Mouse (Mus musculus) kidney, adult 8-10 months (tissue): ENCODE measurements at regions not wholly inside any gene's neighbourhood (a gene's known extent, or its start where the extent isn't known, plus 50 kb on each side); places are given as distances from the start of the nearest gene placed in this dataset.

Source experiments
- DNase-seq, 2 experiments: peaks; one replicate each; pipeline ENCODE4 v3.0.0; 2022

DNA sequence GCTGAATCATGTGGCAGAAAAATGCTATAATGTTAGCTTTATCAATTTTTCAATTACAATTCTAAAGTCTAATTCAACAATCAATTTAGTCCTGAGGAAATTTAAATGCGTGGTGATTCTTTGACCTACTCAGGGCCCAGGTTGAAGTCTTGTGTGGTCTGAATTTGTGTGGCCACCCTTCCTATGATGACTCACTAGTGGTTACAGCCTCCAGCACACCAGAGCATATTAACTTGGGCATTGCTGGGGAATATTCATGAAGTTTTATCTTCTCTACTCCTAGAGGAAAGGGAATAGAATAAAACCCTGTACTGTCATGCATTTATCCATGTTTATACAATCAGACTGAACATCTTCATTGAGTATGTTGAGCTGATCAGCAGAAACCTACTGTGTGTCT lies 665.2 kb downstream of the Inhba start:
- DNase-seq, result no peak

DNA sequence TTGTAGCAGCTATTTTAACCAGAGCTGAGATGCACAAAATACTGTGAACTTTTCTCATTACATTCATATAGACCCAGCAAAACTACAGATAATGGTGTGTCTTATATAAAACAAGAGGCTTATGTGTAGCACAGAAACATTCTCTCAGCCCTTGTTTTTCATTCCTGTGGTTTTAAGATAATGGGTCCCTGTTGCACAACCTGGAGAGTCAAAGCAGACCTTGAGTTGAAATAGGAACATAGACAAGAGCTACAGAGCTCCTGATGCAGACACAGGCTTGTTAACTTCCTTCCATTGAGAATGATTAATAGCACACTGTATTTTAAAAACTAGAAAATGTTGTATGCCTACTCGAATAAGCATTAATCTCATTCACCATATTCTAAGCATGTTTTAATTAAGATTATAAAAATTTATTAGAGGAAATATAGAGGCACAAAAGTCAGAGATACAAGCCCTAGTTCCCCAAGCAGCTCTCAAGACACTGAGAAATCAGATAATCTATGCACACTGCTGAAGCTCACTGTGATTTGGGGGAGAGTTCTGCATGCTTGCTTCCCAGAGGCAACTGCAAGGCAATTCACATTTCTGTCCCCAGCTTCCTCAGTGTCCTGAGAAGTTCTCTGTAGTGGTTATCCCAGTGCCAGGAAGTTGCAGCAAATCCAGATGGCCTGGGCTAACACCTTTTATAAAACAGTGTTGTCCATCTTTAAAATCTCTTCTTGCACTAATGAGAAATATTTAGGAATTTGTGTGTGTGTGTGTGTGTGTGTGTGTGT lies 666.8 kb downstream of the Inhba start:
- no peak for DNase-seq

DNA sequence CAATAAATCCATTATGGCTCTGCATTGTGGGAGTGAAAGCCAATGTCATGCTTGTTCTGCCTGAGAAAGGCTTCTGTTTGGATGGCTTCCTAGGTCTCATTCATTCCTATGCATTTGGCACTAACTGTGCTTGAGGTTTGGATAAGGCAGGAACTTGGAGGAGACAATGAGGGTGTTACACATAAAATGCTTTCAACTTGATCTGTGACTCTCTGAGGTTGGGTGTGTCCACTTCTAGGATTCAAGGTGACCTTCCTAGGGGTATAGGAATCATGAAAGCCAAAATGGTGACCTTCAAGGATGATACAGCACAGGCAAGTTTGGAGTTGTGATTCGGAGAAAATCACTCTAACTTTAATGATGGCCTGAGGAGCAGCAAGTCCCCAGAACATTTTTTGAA lies 682.5 kb downstream of the Inhba start:
- DNase-seq, result no peak

DNA sequence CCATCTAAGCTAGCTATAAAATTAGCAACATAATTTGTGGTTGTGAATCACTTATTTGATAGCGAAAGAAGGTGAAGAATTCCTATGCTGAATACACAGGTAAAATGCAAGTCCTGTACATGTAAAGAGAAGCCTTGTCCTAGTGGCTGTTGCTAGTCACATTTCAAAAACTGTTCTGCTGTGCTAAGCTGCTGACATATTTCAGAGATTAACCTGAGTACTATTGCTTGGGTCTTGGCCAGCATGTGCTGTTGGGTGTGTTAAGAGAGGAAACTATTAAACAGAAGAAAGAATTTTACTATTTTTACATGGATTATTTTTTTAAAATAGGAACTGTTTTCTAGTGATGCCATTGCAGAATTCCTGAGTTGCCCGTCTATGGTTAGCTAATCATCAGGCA lies 689.3 kb downstream of the Inhba start:
- no peak for DNase-seq

DNA sequence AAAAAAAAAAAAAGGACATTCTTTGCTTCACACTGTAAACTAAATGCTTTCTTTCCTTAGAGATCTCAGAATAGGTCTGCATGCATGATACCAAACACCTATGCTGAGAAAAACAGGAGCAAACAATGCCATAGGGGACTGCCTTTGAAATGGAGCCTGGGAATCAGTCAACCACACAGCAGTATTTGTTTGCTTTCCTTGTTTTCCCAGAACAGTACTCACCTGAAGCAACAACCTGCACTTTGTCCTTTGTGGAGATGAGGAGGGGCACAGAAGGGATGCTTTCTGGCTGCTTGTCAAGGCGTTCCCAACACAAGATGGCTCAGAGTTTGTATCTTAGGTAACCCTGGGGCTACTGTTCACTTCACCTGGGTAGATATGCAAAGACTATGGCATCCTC lies 690.5 kb downstream of the Inhba start:
- no peak for DNase-seq

DNA sequence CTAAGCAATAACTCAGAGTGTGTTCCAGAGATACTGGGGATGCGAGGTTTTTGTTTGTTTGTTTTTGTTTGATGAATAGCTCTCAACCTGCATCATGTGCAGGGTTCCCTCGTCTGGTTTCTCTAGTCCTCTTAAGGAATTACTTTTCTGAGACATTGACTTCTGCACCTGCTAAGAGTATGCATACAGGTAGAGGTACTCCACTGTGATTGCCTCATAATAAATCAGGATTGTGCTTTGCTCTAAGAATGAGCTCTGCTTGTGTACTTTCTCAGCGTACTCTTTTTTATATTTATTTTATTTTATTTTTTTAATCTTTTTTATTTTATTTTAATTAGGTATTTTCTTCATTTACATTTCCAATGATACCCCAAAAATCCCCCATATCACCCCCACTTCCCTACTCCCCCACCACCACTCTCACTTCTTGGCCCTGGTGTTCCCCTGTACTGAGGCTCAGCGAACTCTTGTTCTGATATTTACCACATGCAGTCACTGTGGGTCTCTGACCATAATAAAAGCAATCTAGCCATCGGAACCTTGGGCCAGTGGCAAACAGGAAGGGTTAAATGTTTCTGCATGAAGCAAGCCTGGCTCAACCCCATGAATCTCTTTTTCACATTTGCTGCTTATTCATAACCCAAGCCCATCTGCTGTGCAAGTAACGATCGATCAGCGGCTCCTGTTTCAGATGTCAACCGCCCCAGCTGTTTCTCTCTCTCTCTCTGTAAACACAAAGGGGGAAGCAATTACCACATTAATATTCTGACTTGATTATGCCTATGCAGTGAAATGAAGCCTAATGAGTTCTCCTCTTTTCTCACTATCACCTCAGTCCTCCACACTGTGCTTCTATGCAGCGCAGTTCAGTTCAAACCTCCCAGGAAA lies 693.8 kb downstream of the Inhba start:
- no peak for DNase-seq

DNA sequence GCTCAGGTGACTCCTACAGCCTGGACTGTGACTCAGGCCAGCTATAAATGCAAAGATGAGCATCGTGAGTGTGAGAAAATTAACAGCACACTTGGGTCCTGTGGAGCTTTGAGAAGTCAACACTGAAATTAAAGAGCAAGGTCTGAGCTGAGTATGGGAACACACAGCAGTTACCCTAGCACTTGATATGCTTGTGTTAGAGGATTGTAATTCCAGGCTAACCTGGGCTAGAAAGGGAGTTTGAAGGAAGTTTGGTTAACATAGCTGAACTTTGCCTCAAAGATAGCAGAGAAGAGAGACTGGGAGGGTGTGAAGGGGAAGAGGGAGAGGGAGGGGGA lies 694.4 kb downstream of the Inhba start:
- DNase-seq, result no peak

DNA sequence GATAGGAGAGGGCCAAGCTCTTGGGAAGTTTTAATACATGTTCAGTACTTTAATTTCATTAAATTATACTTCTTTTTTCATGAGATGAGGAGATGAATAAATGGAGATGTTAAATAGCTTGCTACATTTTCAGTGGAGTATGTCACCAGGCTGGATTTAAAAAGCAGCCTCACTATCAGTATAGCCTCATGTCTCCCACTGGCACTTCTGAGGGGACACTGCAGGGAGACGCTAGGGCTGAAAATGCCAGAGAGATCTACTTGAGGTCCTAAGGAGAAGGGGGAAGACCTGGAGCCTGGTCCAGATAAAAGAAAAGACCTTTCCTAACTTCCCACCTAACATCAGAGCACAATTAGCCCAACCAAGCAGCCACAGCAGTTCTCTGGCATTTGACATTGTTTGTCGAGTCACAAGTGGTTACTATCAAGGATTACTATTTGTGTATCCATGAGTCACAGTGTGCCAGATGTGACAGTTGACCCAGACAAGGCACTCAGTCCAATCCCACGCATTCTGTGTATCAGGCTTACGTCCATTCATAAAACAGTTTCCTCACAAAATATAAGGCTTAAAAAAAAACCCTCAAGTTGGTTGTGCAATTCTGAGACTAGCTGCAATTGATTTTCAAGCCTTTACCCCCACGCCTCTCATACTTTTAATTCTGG lies 703.8 kb downstream of the Inhba start:
- no peak for DNase-seq

DNA sequence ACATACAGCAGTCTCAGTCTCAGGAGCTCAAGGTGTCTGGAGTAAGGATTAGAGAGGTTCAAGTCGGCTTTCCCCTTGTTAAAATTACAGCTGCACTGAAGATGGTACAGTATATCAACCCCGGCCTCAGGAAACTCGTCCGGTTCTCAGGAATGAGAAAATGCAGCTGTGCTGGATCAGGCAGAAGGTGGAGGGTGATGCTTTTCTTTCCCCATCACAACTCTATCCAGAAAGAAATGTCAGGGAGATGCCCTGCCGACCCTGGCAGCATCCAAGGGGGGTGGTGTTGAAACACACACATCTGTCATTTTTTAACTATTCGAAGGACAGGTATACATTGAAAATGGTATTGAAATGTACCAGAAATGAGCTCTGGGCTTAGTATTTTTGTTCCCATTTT lies 704.7 kb downstream of the Inhba start:
- no peak for DNase-seq

DNA sequence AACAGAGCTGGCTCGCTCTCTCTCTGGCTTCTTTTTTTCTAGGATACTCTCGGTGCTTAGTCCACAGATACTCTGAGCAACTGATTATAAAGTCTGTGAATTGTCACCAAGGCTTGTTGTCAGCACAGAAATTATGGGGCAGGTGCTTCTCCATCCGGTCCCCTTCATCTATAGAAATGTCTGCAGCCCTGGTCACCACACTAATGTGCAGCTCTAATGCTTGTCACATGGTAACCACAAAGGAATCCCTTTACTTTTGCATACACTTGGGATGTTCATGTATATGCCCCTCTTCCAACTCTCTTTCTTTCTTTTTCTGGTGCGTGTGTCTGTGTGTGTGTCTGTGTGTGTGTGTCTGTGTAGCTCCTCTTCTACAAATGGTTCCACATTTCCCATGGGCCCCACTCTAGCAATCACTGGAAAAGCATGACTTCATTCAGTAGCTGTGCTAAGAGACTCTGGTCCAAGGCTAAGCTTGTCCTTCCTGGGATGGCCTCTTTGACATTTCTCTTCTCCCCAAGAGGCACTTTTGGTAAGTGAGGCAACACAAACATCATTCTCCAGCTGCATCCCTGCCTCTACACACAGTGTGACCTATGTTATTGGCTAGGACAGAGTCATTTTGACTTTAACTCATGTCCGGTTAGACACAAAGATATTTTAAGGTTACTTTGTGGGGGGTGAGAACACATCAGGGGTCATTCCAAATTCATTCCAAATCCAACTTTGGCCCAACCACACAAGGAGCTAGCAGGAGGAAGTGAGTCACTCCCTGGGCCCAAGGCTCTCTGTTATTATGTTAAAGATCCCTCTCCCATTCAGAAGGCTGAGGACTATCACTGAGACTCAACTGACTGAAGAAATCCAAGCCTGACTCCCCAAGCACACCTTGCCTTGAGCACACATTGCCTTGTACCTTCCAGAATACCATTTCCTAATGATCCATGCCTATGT lies 705.4 kb downstream of the Inhba start:
- DNase-seq, result no peak

DNA sequence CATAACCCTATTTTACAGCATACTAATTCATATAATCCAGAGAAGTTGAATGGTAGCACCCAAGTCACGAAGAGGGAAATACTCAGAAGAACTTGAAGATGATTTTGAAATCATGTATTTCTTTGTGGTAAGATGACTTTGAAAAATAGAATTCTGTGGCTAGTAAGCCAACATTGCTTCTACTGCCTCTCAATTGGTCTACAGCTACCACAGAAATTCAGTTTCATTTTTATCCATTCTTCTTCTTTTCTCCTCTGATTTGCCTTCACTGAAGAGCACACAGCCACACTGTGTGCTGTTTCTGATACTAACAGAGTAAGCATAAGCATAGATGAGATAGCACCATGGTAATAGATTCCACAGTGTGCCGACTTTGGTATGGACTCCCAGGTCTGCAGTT lies 708.4 kb downstream of the Inhba start:
- DNase-seq, result no peak

DNA sequence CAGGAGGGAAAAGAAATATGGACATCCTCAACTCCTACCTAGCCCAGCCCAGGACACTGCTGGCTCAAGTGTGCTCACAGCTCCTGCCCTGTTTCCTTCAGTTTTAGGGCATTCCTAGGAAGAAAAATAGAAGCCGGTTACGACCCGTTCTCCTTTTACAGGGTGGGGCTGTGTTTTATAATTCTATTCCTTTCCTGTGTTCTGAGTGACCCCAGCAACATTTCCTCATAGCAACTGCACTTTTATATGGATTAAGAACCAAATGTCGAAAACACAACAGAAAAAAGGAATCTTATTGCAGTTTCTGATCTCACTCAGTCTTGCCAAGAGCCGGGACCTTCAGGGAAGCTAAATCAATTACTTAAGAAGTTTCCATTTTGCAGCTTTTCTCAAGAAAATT lies 713.7 kb downstream of the Inhba start:
- DNase-seq, result no peak

DNA sequence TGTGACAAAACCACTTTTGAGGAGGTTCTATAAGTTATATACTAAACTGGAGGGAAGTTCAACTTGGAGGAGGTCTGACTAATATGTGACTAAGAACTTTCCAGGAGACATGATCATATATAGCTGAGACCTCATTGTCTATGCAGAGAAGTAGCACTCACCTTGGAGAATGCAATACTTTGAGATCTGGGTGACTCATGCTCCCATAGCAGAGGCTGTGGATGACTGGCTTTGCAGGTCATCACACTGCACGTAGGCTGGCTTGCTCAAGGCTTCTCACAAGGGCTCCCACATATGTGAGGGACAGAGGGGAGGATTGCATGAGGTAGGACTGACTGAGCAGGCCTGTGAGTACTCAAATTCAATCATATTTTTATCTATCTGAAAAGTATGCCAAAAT lies 726.7 kb downstream of the Inhba start:
- no peak for DNase-seq

DNA sequence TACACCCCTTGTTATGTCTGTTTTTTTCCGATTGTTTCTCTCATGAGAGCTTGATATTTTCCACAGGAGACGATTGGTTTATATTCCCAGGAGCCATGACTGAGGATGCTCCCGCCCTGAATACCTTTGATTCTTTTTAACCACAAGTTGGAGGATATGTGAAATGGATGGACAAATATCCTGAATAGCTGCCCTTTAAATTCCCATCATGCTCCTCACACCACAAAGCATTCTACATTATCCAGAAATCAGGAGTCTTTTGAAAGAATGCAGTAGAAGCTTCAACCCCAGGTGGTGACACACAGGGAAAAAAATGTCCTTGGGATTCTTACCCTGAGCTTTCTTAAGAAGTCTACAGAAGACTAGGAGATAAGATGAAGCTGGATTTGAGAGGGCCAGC lies 727.9 kb downstream of the Inhba start:
- no peak for DNase-seq

DNA sequence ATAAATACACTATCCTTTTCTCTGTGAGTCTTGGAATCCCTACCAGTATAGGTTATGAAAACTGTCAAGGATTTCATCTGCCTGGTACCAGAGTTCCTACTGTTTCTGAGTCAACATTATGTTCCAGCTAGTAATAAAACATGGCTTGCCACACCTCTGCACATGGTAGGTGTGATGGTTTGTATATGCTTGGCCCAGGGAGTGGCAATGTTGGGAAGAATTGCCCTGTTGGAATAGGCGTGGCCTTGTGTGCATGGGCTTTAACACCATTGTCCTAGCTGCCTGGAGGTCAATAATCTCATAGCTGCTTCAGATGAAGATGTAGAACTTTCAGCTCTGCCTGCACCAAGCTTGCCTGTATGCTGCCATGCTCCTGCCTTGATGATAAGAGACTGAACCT lies 732.6 kb downstream of the Inhba start:
- DNase-seq, result no peak

DNA sequence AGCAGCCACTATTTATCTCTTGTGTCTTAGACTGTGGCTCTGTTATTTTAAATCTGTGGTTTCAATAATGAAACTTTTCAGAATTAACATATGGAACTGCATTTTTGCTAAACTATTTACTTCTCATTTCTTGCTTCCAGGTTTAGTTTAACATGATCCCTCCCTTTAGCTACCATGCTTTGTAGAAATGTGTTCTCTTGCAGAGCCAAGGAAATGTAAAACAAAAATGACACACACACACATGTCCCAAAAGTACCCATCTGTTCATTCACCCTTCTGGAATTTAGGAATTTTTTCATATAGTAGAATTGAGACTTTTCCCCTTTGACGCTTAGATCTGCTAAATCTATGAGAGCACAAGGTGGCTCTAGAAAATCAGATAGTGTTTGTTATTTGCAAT lies 734.0 kb downstream of the Inhba start:
- no peak for DNase-seq

DNA sequence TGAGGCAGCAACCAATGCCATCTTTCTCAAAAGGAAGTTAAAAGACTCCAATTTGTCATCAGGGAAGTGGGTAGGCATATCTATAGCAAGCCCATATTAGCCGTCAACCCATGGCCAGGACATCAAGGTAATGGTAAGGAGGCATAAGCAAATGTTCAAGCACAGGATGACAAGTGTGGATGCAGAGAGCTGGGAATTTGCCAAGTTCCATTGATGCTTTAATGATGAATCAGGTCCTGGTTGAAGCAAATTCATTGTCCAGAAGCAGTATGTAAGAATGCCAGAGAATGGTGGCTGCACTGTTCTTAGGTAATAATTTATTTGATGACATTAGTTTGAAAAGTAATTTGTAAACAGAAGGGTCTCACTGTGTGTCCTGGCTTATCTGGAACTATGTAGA lies 734.8 kb downstream of the Inhba start:
- DNase-seq, result no peak

DNA sequence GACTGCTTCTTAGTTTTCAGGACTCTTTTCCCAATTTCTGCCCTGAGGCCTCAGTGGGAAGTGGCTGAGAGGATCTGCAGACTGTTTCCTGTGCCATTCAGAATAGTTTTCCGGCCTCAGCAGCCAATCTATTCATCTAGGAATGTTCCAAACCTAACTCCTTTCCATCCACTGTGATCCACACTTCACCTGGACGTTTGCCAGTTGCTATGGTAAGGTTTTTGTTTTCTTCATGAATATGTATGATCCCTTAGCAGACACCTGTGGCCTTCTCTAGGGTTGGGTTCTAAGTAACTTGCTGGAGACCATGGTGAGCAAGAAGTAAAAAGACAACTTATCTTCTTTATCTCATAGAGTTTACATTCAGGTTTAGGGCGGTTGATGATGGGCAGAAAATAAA lies 744.6 kb downstream of the Inhba start:
- DNase-seq, result no peak

DNA sequence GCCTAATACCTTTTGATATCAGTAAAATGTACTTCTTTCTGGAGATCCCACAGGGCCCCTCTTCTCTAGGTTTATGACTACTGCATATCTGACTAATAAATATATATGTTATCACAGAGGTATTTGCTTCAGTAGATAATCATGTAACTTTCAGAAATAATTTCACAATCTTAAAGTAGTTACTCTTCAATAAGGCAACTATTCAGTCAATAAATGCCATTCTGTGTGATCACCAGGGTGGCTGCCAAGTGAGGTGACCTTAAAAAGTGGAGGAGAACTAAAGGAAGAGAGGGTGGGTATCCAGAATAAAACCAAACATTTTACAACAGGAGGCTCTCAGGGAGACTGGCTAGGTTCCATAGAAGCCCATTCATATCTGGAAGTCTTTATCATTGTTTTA lies 748.4 kb downstream of the Inhba start:
- DNase-seq, result no peak

DNA sequence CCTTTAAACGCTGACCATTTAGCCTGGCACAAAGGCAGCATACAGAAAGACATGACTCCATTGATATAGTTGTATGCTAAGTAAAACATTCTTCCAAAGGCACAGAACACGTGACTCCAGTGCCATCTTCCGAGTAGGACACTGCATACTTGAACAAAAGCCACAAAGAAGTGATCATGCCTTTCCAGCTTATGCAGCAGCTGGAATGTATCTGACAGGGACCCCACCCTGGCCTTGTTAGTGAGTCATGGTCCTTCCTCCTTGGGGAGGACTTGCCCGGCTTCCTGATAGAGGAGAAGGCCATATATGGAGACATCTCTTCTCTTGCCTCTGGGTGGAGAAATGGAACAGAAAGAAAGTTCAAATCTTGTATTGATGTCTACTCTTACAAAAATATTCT lies 749.8 kb downstream of the Inhba start:
- no peak for DNase-seq

DNA sequence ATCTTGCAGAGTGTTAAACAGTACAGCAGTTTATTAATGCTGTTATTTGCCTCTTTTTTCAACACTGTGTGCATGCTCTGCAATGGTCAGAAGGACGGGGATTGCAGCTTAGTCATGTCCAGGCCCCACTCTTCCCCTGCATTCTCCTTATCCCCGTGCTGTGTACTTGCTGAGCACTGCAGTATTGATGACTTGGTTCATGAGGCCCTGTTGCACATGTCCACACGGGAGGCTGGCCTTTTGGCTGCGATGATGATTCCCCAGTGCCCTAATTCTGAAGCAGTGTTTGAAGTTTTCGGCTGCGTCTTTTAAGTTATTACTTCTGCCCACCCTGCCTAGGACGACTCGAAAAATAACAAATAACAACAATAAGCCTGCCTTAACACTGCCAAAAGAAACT lies 750.7 kb downstream of the Inhba start:
- DNase-seq, result no peak

DNA sequence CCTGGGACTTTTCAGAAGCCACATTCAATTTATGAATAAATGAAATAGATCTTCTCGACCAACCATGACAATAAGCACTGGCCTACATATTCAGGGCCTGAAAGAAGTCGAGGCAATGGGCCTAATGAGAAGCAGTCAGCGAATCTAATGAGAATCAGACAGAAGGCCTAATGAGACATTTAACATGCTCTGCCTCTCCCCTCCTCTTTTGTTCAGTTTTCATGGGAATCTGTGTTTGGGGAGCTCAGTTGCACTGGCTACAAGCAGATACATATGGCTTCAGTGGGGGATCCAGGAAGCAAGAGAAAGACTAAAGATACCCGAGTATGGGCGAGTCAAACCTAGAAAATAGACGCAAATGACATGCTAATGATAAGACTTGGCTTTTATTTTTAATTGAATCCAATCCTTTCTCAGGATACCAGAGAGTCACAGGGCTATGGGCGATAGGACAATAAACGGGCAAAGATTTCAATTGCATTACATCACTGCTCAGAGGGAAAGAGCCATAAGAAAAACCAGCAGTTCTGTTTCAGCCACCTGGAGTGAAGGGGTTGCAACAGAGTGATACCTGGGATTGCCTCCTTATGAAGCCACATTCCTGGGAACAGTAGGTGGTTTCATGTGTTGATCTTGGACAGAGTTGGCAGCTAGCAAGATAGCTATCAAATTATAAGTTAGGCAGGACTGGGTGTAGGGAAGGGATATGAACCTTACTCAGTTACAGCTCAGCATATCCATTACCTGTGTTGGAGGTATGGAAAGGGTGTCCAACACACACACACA lies 751.3 kb downstream of the Inhba start:
- no peak for DNase-seq
